Mouse (Mus musculus): ENCODE measurements around the gene Cmas. TPM values are rescaled to one million over a fixed set of nuclear protein-coding genes. Genes with fewer than 3 reads are reported as not detected.
A peak's percentile ranks its signal among the peaks of the same experiment; 100 is the strongest.

Cmas gene
- polyA plus RNA-seq, 1 experiment from 2014 or later: 84.5 TPM

DNA sequence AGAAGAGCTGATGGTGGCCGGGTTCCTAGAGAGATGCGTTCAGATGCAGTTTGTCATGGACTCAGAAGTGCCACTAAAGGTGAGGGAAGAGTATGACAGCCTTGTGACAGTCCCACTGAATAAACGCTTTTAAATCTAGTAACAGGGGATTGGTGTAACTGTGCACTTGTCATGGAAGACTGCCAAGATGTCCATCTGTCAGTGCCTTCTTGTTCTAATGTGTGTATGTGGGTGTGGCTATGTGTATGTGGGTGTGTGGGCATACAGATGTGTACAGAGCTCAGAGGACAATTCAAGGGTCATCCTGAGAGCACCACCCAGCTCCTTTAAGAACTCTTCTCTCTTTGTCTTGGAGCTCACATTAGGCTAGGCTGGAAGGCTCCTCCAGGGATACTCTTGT, 59.0 kb downstream of the Cmas start:
- WGBS: 82% methylated on average over 3 of the region's 3 CpGs
- H3K4me1 ChIP-seq (ENCODE audit: control insufficient read depth, insufficient read depth, low read length): no peaks in the 10 kb centered on the region
- no peak overlapping the region for H3K9ac ChIP-seq (ENCODE audit: low read length)
- no peak for DNase-seq (ENCODE audit: low spot score)
- no peak overlapping the region for H3K27ac ChIP-seq (replicated peaks; ENCODE audit: low read depth, low read length)
- no peaks in the 10 kb centered on the region for H3K9me3 ChIP-seq (ENCODE audit: control insufficient read depth, low read length)
- H3K27me3 ChIP-seq (ENCODE audit: control insufficient read depth, insufficient read depth, low read length): no peaks in the 10 kb centered on the region
- no peaks in the 10 kb centered on the region for H3K36me3 ChIP-seq (ENCODE audit: control insufficient read depth, insufficient read depth, low read length)
- no peak overlapping the region for H3K4me2 ChIP-seq (ENCODE audit: low read depth, severe bottlenecking)
- no peak for ATAC-seq (ENCODE audit: insufficient number of reproducible peaks, low FRiP score, low TSS enrichment, low read depth)
- H3K4me3 ChIP-seq (ENCODE audit: low read depth, low read length): no peak overlapping the region

GRCm38 (mm10) chr6:142818306-142818705, 61.8 kb downstream of the Cmas start:
- Histone ChIP-seq H3K27me3 (ENCODE audit: control insufficient read depth, insufficient read depth, low read length) (no peaks in the 10 kb centered on the region), H3K4me3 (ENCODE audit: low read depth, low read length) (no peak overlapping the region), H3K4me1 (ENCODE audit: control insufficient read depth, insufficient read depth, low read length) (no peaks in the 10 kb centered on the region), H3K27ac (replicated peaks; ENCODE audit: low read depth, low read length) (no peak overlapping the region), H3K9ac (ENCODE audit: low read length) (no peak overlapping the region), H3K36me3 (ENCODE audit: control insufficient read depth, insufficient read depth, low read length) (no peaks in the 10 kb centered on the region), H3K4me2 (ENCODE audit: low read depth, severe bottlenecking) (no peak overlapping the region), H3K9me3 (ENCODE audit: control insufficient read depth, low read length) (no peaks in the 10 kb centered on the region)
- 96% methylated on average over 10 of the region's 10 CpGs for WGBS
- peak; percentile 17 for DNase-seq (ENCODE audit: low spot score)
- no peak for ATAC-seq (ENCODE audit: insufficient number of reproducible peaks, low FRiP score, low TSS enrichment, low read depth)

DNA sequence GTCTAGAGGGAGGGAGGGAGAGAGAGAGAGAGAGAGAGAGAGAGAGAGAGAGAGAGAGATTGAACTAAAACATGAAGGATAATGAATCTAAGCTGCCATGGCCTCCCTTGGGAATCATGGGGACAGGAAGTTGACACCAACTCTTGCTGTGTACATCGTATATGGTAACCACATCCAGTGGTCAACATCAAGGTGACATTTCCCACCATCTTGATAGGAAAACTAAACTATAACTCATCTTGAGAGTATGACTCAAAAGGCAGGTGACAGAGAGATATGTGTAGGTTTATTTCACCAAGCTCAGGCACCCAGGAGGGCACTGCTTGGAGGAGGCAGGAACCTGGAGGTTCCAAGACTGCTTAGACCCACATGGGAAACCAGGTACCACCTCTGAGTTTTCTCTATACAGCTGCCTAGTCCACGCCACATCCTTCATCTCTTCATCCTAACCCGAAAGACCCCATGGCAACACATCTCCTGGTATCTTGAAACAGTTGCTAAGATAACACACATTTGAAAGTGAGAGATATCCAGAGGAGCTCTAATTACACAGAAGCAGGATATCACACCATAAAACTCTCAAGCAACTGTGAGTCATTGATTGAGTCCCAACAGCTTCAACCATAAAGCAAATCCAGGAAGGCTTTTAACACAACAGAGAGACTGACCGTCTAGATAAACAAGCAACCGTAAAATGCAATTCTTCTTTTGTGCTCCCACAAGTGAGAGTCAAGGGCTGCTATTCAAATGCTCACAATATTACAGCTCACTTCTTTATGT, 66.7 kb downstream of the Cmas start:
- ATAC-seq (ENCODE audit: insufficient number of reproducible peaks, low FRiP score, low TSS enrichment, low read depth) (no peak), DNase-seq (ENCODE audit: low spot score) (peak; percentile 18)
- no peaks in the 10 kb centered on the region for H3K4me1 ChIP-seq (ENCODE audit: control insufficient read depth, insufficient read depth, low read length)
- H3K4me3 ChIP-seq (ENCODE audit: low read depth, low read length): no peak overlapping the region
- no peaks in the 10 kb centered on the region for H3K9me3 ChIP-seq (ENCODE audit: control insufficient read depth, low read length)
- H3K27me3 ChIP-seq (ENCODE audit: control insufficient read depth, insufficient read depth, low read length): no peaks in the 10 kb centered on the region
- H3K4me2 ChIP-seq (ENCODE audit: low read depth, severe bottlenecking): no peak overlapping the region
- H3K36me3 ChIP-seq (ENCODE audit: control insufficient read depth, insufficient read depth, low read length): no peaks in the 10 kb centered on the region
- no peak overlapping the region for H3K9ac ChIP-seq (ENCODE audit: low read length)
- no peak overlapping the region for H3K27ac ChIP-seq (replicated peaks; ENCODE audit: low read depth, low read length)
- WGBS: 41% methylated on average over 5 of the region's 5 CpGs

Other genes starting within 250 kb of the Cmas start
- gene Ldhb, start 248.7 kb upstream of the Cmas start, polyA plus RNA-seq (2014; fragmentation: Nextera tagmentation; extraction: Ambion mirVana): 521 and 564 TPM in 2 replicates
- gene Kcnj8, start 185.1 kb upstream of the Cmas start, polyA plus RNA-seq (2014; fragmentation: Nextera tagmentation; extraction: Ambion mirVana): 0.13 and 0.19 TPM in 2 replicates
- gene Abcc9, start 54.4 kb upstream of the Cmas start, polyA plus RNA-seq (2014; fragmentation: Nextera tagmentation; extraction: Ambion mirVana): 0.47 and 0.77 TPM in 2 replicates
- not detected in 2 replicates for gene Sult6b2, start 47.8 kb downstream of the Cmas start, polyA plus RNA-seq (2014; fragmentation: Nextera tagmentation; extraction: Ambion mirVana)
- 0.67 and 0.75 TPM in 2 replicates for gene St8sia1, start 207.8 kb downstream of the Cmas start, polyA plus RNA-seq (2014; fragmentation: Nextera tagmentation; extraction: Ambion mirVana)